8 mouse cellular contexts compared by ENCODE assay signal in the genomic region with DNA sequence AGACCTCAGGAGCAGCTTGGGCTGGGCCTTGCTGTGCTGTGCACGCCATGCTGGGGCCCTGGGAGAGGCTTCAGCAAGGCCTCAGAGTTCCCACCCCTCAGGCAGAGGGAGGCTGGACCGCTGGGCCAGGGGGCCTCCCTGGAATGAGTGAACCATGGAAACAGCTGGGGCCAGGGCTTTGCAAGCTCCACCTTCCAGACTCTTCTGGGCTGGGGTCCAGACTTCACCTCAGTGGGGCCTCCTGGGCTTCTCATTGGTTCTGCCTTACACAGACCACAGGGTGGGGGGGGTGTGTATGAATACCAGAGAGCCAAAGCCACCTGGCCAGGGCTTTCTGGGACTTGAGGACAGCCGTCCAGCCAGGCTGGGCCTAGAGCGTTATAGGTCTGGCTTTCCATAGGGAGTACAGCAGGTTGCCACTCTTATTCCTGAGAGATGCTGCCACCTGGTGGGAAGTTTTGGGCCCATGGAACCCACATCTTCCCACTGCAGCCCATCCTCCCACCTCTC. TPM values are rescaled to one million over a fixed set of nuclear protein-coding genes. Genes with fewer than 3 reads are reported as not detected.
A peak's percentile ranks its signal among the peaks of the same experiment; 100 is the strongest.
DNase-seq lines count a peak whose midpoint lies in the region; ATAC-seq lines count a peak whose summit lies in the region.

No protein-coding gene starts in this region.

- DNase-seq in right cerebral cortex, postnatal 25 days: peak; percentile 25
- no peak for DNase-seq in right cerebral cortex, postnatal 36 days (ENCODE audit: low spot score in 2 of 2)
- DNase-seq in embryo, embryonic 11 days: peak; percentile 68
- DNase-seq in heart, postnatal 14 days: peak; percentile 59 to 72
- peak; percentile 85 to 87 for DNase-seq in kidney, postnatal 4 days
- peak; percentile 87 for DNase-seq in midbrain, embryonic 11.5 days (ENCODE audit: low spot score, missing footprints)
- no peak for DNase-seq in spleen, postnatal 14 days (ENCODE audit: low spot score in 2 of 2)
- DNase-seq in layer of hippocampus, postnatal 14 days (ENCODE audit: low spot score in 2 of 2): no peak

- ATAC-seq in midbrain, embryonic 11.5 days (ENCODE audit: low FRiP score): peak; percentile 40; the same call in 1 of the 2 replicates

- H3K4me2 ChIP-seq in midbrain, embryonic 11.5 days: no peak overlapping the region

- no peak overlapping the region for H3K9ac ChIP-seq in midbrain, embryonic 11.5 days (ENCODE audit: low read length)

- no peak overlapping the region for H3K27ac ChIP-seq in midbrain, embryonic 11.5 days (ENCODE audit: low read depth, low read length)

- H3K9me3 ChIP-seq in midbrain, embryonic 11.5 days (ENCODE audit: control insufficient read depth, low read length): no peaks in the 10 kb centered on the region

- no peak overlapping the region for H3K4me3 ChIP-seq in midbrain, embryonic 11.5 days (ENCODE audit: low read depth, low read length)

- intact Hi-C loops in heart, postnatal 14 days (cut with DNase I): loop anchor here (2.0 kb wide), 2 partner anchors 168 to 192 kb away; no protein-coding TSS in a partner anchor

- 46% methylated on average over 4 of the region's 4 CpGs for WGBS in midbrain, embryonic 11.5 days

- no peaks in the 10 kb centered on the region for H3K27me3 ChIP-seq in midbrain, embryonic 11.5 days (ENCODE audit: control insufficient read depth, insufficient read depth, low read length)

- H3K36me3 ChIP-seq in midbrain, embryonic 11.5 days (ENCODE audit: control insufficient read depth, insufficient read depth, low read length): no peaks in the 10 kb centered on the region

- H3K4me1 ChIP-seq in midbrain, embryonic 11.5 days (ENCODE audit: control insufficient read depth, insufficient read depth, low read length): no peaks in the 10 kb centered on the region

RNA-seq across cellular contexts. Expression of a gene that starts 7.3 kb away (rescaled TPM):
- total RNA-seq in heart, postnatal 14 days (2021): under 1 TPM; 0.12 TPM
- polyA plus RNA-seq in midbrain, embryonic 11.5 days (2014; fragmentation: Nextera tagmentation; extraction: Ambion mirVana): 0.57 and 0.70 TPM in 2 replicates
- under 1 TPM; 0.24 to 0.44 TPM for total RNA-seq in layer of hippocampus, postnatal 14 days (2021)

RNA-seq across cellular contexts. Expression of a gene that starts 18.1 kb away (rescaled TPM):
- total RNA-seq in heart, postnatal 14 days (2021): 10 to 100 TPM; 19.0 to 20.7 TPM
- polyA plus RNA-seq in midbrain, embryonic 11.5 days (2014; fragmentation: Nextera tagmentation; extraction: Ambion mirVana): 61.1 and 63.8 TPM in 2 replicates
- total RNA-seq in layer of hippocampus, postnatal 14 days (2021): 10 to 100 TPM; 51.8 to 56.9 TPM

RNA-seq across cellular contexts. Expression of a gene that starts 19.0 kb away (rescaled TPM):
- total RNA-seq in heart, postnatal 14 days (2021): 10 to 100 TPM; 32.1 to 32.5 TPM
- polyA plus RNA-seq in midbrain, embryonic 11.5 days (2014; fragmentation: Nextera tagmentation; extraction: Ambion mirVana): 1.1 and 1.6 TPM in 2 replicates
- total RNA-seq in layer of hippocampus, postnatal 14 days (2021): 1 to 10 TPM; 1.0 to 1.6 TPM

RNA-seq across cellular contexts. Expression of a gene that starts 34.6 kb away (rescaled TPM):
- 100 to 1,000 TPM; 505 to 506 TPM for total RNA-seq in heart, postnatal 14 days (2021)
- polyA plus RNA-seq in midbrain, embryonic 11.5 days (2014; fragmentation: Nextera tagmentation; extraction: Ambion mirVana): 256 and 276 TPM in 2 replicates
- 100 to 1,000 TPM; 495 to 503 TPM for total RNA-seq in layer of hippocampus, postnatal 14 days (2021)

Comparison
In these comparisons a context has a peak if more than half of its experiments do, and no peak if none do; other contexts are left out.
1. DNase-seq: peak in right cerebral cortex, postnatal 25 days (single experiment), embryo, embryonic 11 days (single experiment), heart, postnatal 14 days (2 of 2), kidney, postnatal 4 days (2 of 2) and midbrain, embryonic 11.5 days (single experiment); none in right cerebral cortex, postnatal 36 days (0 of 2), spleen, postnatal 14 days (0 of 2) and layer of hippocampus, postnatal 14 days (0 of 2).
2. RNA of a gene that starts 19.0 kb away (total RNA-seq): 32.1 to 32.5 TPM in heart, postnatal 14 days; 1.0 to 1.6 TPM in layer of hippocampus, postnatal 14 days; every median in the first group is over 10 times any median in the second.